Mouse (Mus musculus) embryonic facial prominence, embryonic 15.5 days (tissue): ENCODE data around the gene Osmr. TPM values are rescaled to one million over a fixed set of nuclear protein-coding genes. Genes with fewer than 3 reads are reported as not detected.
A peak's percentile ranks its signal among the peaks of the same experiment; 100 is the strongest.

Experiments used
- ATAC-seq: fragments of 200-750 bp; cut with Nextera tagmentation; 2 replicates; pipeline ENCODE4 v1.8.0; 2017; ENCODE audit warnings: low read depth, moderate TSS enrichment; ENCODE audit not compliant: insufficient number of reproducible peaks, low FRiP score, low TSS enrichment
- H3K27ac ChIP-seq: fragments of 300-500 bp; sonication (generic); replicated peaks from 2 replicates; pipeline ENCODE4 v1.5.1; 2015; ENCODE audit warnings: mild to moderate bottlenecking, inconsistent platforms
- H3K27me3 ChIP-seq: fragments of 300-500 bp; sonication (generic); 2 replicates; pipeline ENCODE4 v1.6.1; 2015; ENCODE audit warnings: inconsistent platforms
- H3K36me3 ChIP-seq: fragments of 300-500 bp; sonication (generic); 2 replicates; pipeline ENCODE4 v1.6.1; 2015; ENCODE audit warnings: mild to moderate bottlenecking, inconsistent platforms
- H3K4me1 ChIP-seq: fragments of 300-500 bp; sonication (generic); 2 replicates; pipeline ENCODE4 v1.6.1; 2015; ENCODE audit warnings: inconsistent platforms
- H3K4me2 ChIP-seq: fragments of 300-500 bp; sonication (generic); replicated peaks from 2 replicates; pipeline ENCODE4 v1.6.1; 2015; ENCODE audit warnings: mild to moderate bottlenecking, inconsistent platforms
- H3K4me3 ChIP-seq: fragments of 300-500 bp; sonication (generic); replicated peaks from 2 replicates; pipeline ENCODE4 v1.5.1; 2015; ENCODE audit warnings: mild to moderate bottlenecking, inconsistent platforms
- H3K9ac ChIP-seq: fragments of 300-500 bp; sonication (generic); 2 replicates; pipeline ENCODE4 v1.6.1; 2015; ENCODE audit warnings: inconsistent platforms
- H3K9me3 ChIP-seq: fragments of 300-500 bp; sonication (generic); replicated peaks from 2 replicates; pipeline ENCODE4 v1.6.1; 2016; ENCODE audit warnings: inconsistent platforms
- WGBS: fragments of 180-500 bp; shearing (Covaris S2); methylation state at CpG from one replicate; pipeline ENCODE4 v1.1.7; 2015; 5-methylcytosine and 5-hydroxymethylcytosine counted together
- polyA plus RNA-seq: library from polyadenylated mRNA; unstranded; fragments of >200 nt; fragmentation: Nextera tagmentation; extraction: Ambion mirVana; gene quantifications from 2 replicates; pipeline ENCODE4 v1.2.1, GENCODE M21; 2015

Gene Osmr
- 1.8 TPM in 2 replicates for polyA plus RNA-seq

- Histone ChIP-seq H3K27ac (no peak within 1 kb of the TSS), H3K4me1 (peaks cover 18% of the 10 kb centered on the region), H3K9me3 (no peaks in the 10 kb centered on the region), H3K27me3 (peaks cover 16% of the 10 kb centered on the region), H3K4me3 (peak within 1 kb of the TSS; percentile 53), H3K36me3 (no peaks in the 10 kb centered on the region), H3K4me2 (peak within 1 kb of the TSS; percentile 87), H3K9ac (peak within 1 kb of the TSS; percentile 26)
- no peak for ATAC-seq
- 7% methylated on average over 16 of the region's 16 CpGs for WGBS
Measured at GRCm38 (mm10) chr15:6874601-6875019, at the start of gene Osmr. Gene Osmr, minus strand, starts transcription at chr15:6874969.

- Histone ChIP-seq H3K4me3 (no peak overlapping the region), H3K4me1 (no peaks in the 10 kb centered on the region), H3K27me3 (no peaks in the 10 kb centered on the region), H3K4me2 (no peak overlapping the region), H3K36me3 (no peaks in the 10 kb centered on the region), H3K27ac (no peak overlapping the region), H3K9me3 (no peaks in the 10 kb centered on the region), H3K9ac (no peak overlapping the region)
- WGBS: 75% methylated on average over 6 of the region's 6 CpGs
- no peak for ATAC-seq
Measured at GRCm38 (mm10) chr15:6919406-6919805, 44.6 kb upstream of the Osmr start.

- no peaks in the 10 kb centered on the region for H3K36me3 ChIP-seq
- peaks cover 5% of the 10 kb centered on the region; the same call in 1 of the 2 replicates for H3K4me1 ChIP-seq
- no peak for ATAC-seq
- no peak overlapping the region for H3K4me3 ChIP-seq
- H3K9me3 ChIP-seq: no peaks in the 10 kb centered on the region
- no peak overlapping the region for H3K9ac ChIP-seq
- H3K27ac ChIP-seq: no peak overlapping the region
- WGBS: 75% methylated on average over 6 of the region's 6 CpGs
- H3K4me2 ChIP-seq: no peak overlapping the region
- no peaks in the 10 kb centered on the region for H3K27me3 ChIP-seq
Measured at GRCm38 (mm10) chr15:6914163-6914562, 39.4 kb upstream of the Osmr start.

- Histone ChIP-seq H3K27me3 (peaks cover 4% of the 10 kb centered on the region; the same call in 1 of the 2 replicates), H3K9me3 (no peaks in the 10 kb centered on the region), H3K4me2 (0 out of 2 replicates have a peak overlapping the region, but pooled peaks have one; percentile 27), H3K4me1 (peaks cover 5% of the 10 kb centered on the region; the same call in 1 of the 2 replicates), H3K27ac (no peak overlapping the region), H3K36me3 (no peaks in the 10 kb centered on the region), H3K9ac (no peak overlapping the region), H3K4me3 (no peak overlapping the region)
- peak; percentile 84 for ATAC-seq
- 3% methylated on average over 11 of the region's 11 CpGs for WGBS
Measured at GRCm38 (mm10) chr15:6909669-6910068, 34.9 kb upstream of the Osmr start.

GRCm38 (mm10) chr15:6909084-6909483 is 34.3 kb upstream of the Osmr start:
- H3K4me1 ChIP-seq: peaks cover 5% of the 10 kb centered on the region; the same call in 1 of the 2 replicates
- H3K9ac ChIP-seq: no peak overlapping the region
- no peak overlapping the region for H3K27ac ChIP-seq
- no peak overlapping the region for H3K4me3 ChIP-seq
- no peak overlapping the region for H3K4me2 ChIP-seq
- peaks cover 4% of the 10 kb centered on the region; the same call in 1 of the 2 replicates for H3K27me3 ChIP-seq
- no peaks in the 10 kb centered on the region for H3K9me3 ChIP-seq
- no peaks in the 10 kb centered on the region for H3K36me3 ChIP-seq
- ATAC-seq: no peak
- WGBS: 61% methylated on average over 14 of the region's 14 CpGs

- Histone ChIP-seq H3K27ac (no peak overlapping the region), H3K9me3 (no peaks in the 10 kb centered on the region), H3K4me3 (no peak overlapping the region), H3K4me2 (no peak overlapping the region), H3K36me3 (no peaks in the 10 kb centered on the region), H3K4me1 (peaks cover 5% of the 10 kb centered on the region; the same call in 1 of the 2 replicates), H3K27me3 (peaks cover 4% of the 10 kb centered on the region; the same call in 1 of the 2 replicates), H3K9ac (no peak overlapping the region)
- ATAC-seq: no peak
- WGBS: 63% methylated on average over 5 of the region's 5 CpGs
Measured at GRCm38 (mm10) chr15:6908601-6909000, 33.8 kb upstream of the Osmr start.

- H3K9me3 ChIP-seq: no peaks in the 10 kb centered on the region
- H3K27ac ChIP-seq: no peak overlapping the region
- no peak overlapping the region for H3K4me3 ChIP-seq
- no peak overlapping the region for H3K4me2 ChIP-seq
- WGBS: 80% methylated on average over 19 of the region's 19 CpGs
- H3K27me3 ChIP-seq: peaks cover 4% of the 10 kb centered on the region; the same call in 1 of the 2 replicates
- peaks cover 5% of the 10 kb centered on the region; the same call in 1 of the 2 replicates for H3K4me1 ChIP-seq
- H3K36me3 ChIP-seq: no peaks in the 10 kb centered on the region
- H3K9ac ChIP-seq: no peak overlapping the region
- no peak for ATAC-seq
Measured at GRCm38 (mm10) chr15:6906260-6907047, 31.7 kb upstream of the Osmr start.

GRCm38 (mm10) chr15:6905726-6906125 is 31.0 kb upstream of the Osmr start:
- whole genome bisulfite sequencing: 61% methylated on average over 4 of the region's 4 CpGs
- Histone ChIP-seq H3K9me3 (no peaks in the 10 kb centered on the region), H3K4me1 (peaks cover 5% of the 10 kb centered on the region; the same call in 1 of the 2 replicates), H3K9ac (no peak overlapping the region), H3K4me2 (no peak overlapping the region), H3K27ac (no peak overlapping the region), H3K4me3 (no peak overlapping the region), H3K27me3 (peaks cover 4% of the 10 kb centered on the region; the same call in 1 of the 2 replicates), H3K36me3 (no peaks in the 10 kb centered on the region)
- ATAC-seq: no peak

GRCm38 (mm10) chr15:6903286-6903975 is 28.7 kb upstream of the Osmr start:
- peaks cover 4% of the 10 kb centered on the region; the same call in 1 of the 2 replicates for H3K27me3 ChIP-seq
- H3K36me3 ChIP-seq: no peaks in the 10 kb centered on the region
- no peaks in the 10 kb centered on the region for H3K4me1 ChIP-seq
- 73% methylated on average over 9 of the region's 9 CpGs for WGBS
- no peak overlapping the region for H3K27ac ChIP-seq
- ATAC-seq: no peak
- H3K4me3 ChIP-seq: no peak overlapping the region
- H3K4me2 ChIP-seq: no peak overlapping the region
- no peak overlapping the region for H3K9ac ChIP-seq
- no peaks in the 10 kb centered on the region for H3K9me3 ChIP-seq

- no peaks in the 10 kb centered on the region for H3K4me1 ChIP-seq
- ATAC-seq: no peak
- H3K4me3 ChIP-seq: no peak overlapping the region
- no peaks in the 10 kb centered on the region for H3K36me3 ChIP-seq
- no peak overlapping the region for H3K9ac ChIP-seq
- no peak overlapping the region for H3K27ac ChIP-seq
- no peaks in the 10 kb centered on the region for H3K9me3 ChIP-seq
- H3K4me2 ChIP-seq: no peak overlapping the region
- peaks cover 4% of the 10 kb centered on the region; the same call in 1 of the 2 replicates for H3K27me3 ChIP-seq
- WGBS: 85% methylated on average over 5 of the region's 5 CpGs
Measured at GRCm38 (mm10) chr15:6901982-6902639, 27.3 kb upstream of the Osmr start.

- H3K4me3 ChIP-seq: no peak overlapping the region
- H3K9ac ChIP-seq: no peak overlapping the region
- H3K27me3 ChIP-seq: no peaks in the 10 kb centered on the region
- ATAC-seq: no peak
- no peaks in the 10 kb centered on the region for H3K4me1 ChIP-seq
- no peak overlapping the region for H3K4me2 ChIP-seq
- 65% methylated on average over 6 of the region's 6 CpGs for WGBS
- no peak overlapping the region for H3K27ac ChIP-seq
- no peaks in the 10 kb centered on the region for H3K36me3 ChIP-seq
- H3K9me3 ChIP-seq: no peaks in the 10 kb centered on the region
Measured at GRCm38 (mm10) chr15:6901236-6901635, 26.5 kb upstream of the Osmr start.
